Mouse (Mus musculus) ZHBTc4 (cell line): Measurements from ENCODE around the gene Rnf220.

Source experiments
- DNase-seq: peaks from one replicate; pipeline ENCODE4 v3.0.0-alpha.2; 2011; ENCODE audit warnings: low read depth, low spot score

Gene Rnf220

GRCm38 (mm10) chr4:117438064-117438463 is 58.8 kb downstream of the Rnf220 start:
- DNase-seq: no peak

GRCm38 (mm10) chr4:117436995-117437660 is 59.7 kb downstream of the Rnf220 start:
- DNase-seq: peak; percentile 54

GRCm38 (mm10) chr4:117434336-117434735 is 62.5 kb downstream of the Rnf220 start:
- DNase-seq: no peak

GRCm38 (mm10) chr4:117429604-117430003 is 67.2 kb downstream of the Rnf220 start:
- peak; percentile 86 for DNase-seq

GRCm38 (mm10) chr4:117427540-117427939 is 69.3 kb downstream of the Rnf220 start:
- no peak for DNase-seq

GRCm38 (mm10) chr4:117421077-117421476 is 75.8 kb downstream of the Rnf220 start:
- DNase-seq: no peak

- peak; percentile 71 for DNase-seq
Observed at GRCm38 (mm10) chr4:117416827-117417226, 80.0 kb downstream of the Rnf220 start.

GRCm38 (mm10) chr4:117410049-117410410 is 86.8 kb downstream of the Rnf220 start:
- DNase-seq: no peak

GRCm38 (mm10) chr4:117409144-117410048 is 87.5 kb downstream of the Rnf220 start:
- no peak for DNase-seq

- DNase-seq: no peak
Observed at GRCm38 (mm10) chr4:117407945-117408344, 88.9 kb downstream of the Rnf220 start.

GRCm38 (mm10) chr4:117405999-117406398 is 90.9 kb downstream of the Rnf220 start:
- DNase-seq: no peak

- DNase-seq: no peak
Observed at GRCm38 (mm10) chr4:117405211-117405610, 91.6 kb downstream of the Rnf220 start.

- DNase-seq: no peak
Observed at GRCm38 (mm10) chr4:117403411-117403810, 93.4 kb downstream of the Rnf220 start.

GRCm38 (mm10) chr4:117397128-117397527 is 99.7 kb downstream of the Rnf220 start:
- DNase-seq: no peak

GRCm38 (mm10) chr4:117393027-117393426 is 103.8 kb downstream of the Rnf220 start:
- no peak for DNase-seq

GRCm38 (mm10) chr4:117392391-117392790 is 104.5 kb downstream of the Rnf220 start:
- no peak for DNase-seq

GRCm38 (mm10) chr4:117391966-117392365 is 104.9 kb downstream of the Rnf220 start:
- DNase-seq: no peak

GRCm38 (mm10) chr4:117390850-117391795 is 105.7 kb downstream of the Rnf220 start:
- no peak for DNase-seq

- peak; percentile 70 for DNase-seq
Observed at GRCm38 (mm10) chr4:117389264-117390054, 107.4 kb downstream of the Rnf220 start.

GRCm38 (mm10) chr4:117385247-117385646 is 111.6 kb downstream of the Rnf220 start:
- DNase-seq: no peak

- DNase-seq: no peak
Observed at GRCm38 (mm10) chr4:117381846-117382245, 115.0 kb downstream of the Rnf220 start.
